Mouse (Mus musculus) MEL (cell line): Measurements from ENCODE around the gene Ctnnb1. TPM values are rescaled to one million over a fixed set of nuclear protein-coding genes. Genes with fewer than 3 reads are reported as not detected.

Experiments used
- DNase-seq: peaks from one replicate; pipeline ENCODE4 v3.0.0; 2011; ENCODE audit warnings: low read depth, low spot score
- H3K27ac ChIP-seq: 2 replicates; pipeline ENCODE4 v1.5.1; 2012; ENCODE audit warnings: low read depth, mild to moderate bottlenecking, control low read depth, low read length, moderate library complexity; ENCODE audit not compliant: control insufficient read depth
- H3K27me3 ChIP-seq, 2 experiments: fragments of 150-350 bp in 1 of 2; sonication (generic) in 1 of 2; 2 replicates each; pipeline ENCODE4 v1.6.1; 2012; ENCODE audit warnings: low read length in 2 of 2, mild to moderate bottlenecking in 2 of 2, improper control_type of control experiment in 1 of 2, moderate library complexity in 1 of 2; ENCODE audit not compliant: insufficient read depth in 2 of 2, control insufficient read depth in 1 of 2
- H3K36me3 ChIP-seq, 2 experiments: 2 replicates each; pipeline ENCODE4 v1.6.1; 2012 to 2014; ENCODE audit warnings: low read length in 2 of 2, improper control_type of control experiment in 1 of 2, inconsistent platforms in 1 of 2, mild to moderate bottlenecking in 1 of 2; ENCODE audit not compliant: insufficient read depth in 2 of 2, control insufficient read depth in 1 of 2
- H3K4me1 ChIP-seq, 2 experiments: fragments of 150-350 bp in 1 of 2; sonication (generic) in 1 of 2; 2 replicates each; pipeline ENCODE4 v1.6.1; 2012; ENCODE audit warnings: low read length in 2 of 2, improper control_type of control experiment in 1 of 2, mild to moderate bottlenecking in 1 of 2; ENCODE audit not compliant: insufficient read depth in 2 of 2, control insufficient read depth in 1 of 2
- H3K4me3 ChIP-seq, 2 experiments: fragments of 150-350 bp in 1 of 2; sonication (generic) in 1 of 2; 2 replicates each; pipeline ENCODE4 v1.5.1; 2012; ENCODE audit warnings: low read depth in 2 of 2, low read length in 2 of 2, mild to moderate bottlenecking in 2 of 2, moderate library complexity in 2 of 2, control low read depth in 1 of 2, improper control_type of control experiment in 1 of 2; ENCODE audit not compliant: control insufficient read depth in 1 of 2, insufficient read depth in 1 of 2
- H3K79me2 ChIP-seq: 2 replicates; pipeline ENCODE4 v1.6.1; 2012; ENCODE audit warnings: mild to moderate bottlenecking, low read length, moderate library complexity; ENCODE audit not compliant: control insufficient read depth, poor library complexity, insufficient read depth
- H3K9ac ChIP-seq: 2 replicates; pipeline ENCODE4 v1.6.1; 2012; ENCODE audit warnings: low read depth, mild to moderate bottlenecking, control low read depth, low read length, moderate library complexity; ENCODE audit not compliant: control insufficient read depth, poor library complexity, severe bottlenecking
- H3K9me3 ChIP-seq: fragments of 150-350 bp; sonication (generic); replicated peaks from 2 replicates; pipeline ENCODE4 v1.6.1; 2012; ENCODE audit warnings: mild to moderate bottlenecking, low read length, improper control_type of control experiment, moderate library complexity; ENCODE audit not compliant: insufficient read depth
- BHLHE40 ChIP-seq: IDR thresholded peaks from 2 replicates; pipeline ENCODE4 v1.6.1; 2012; ENCODE audit warnings: low read depth, mild to moderate bottlenecking, inconsistent platforms, low read length, improper control_type of control experiment, borderline replicate concordance
- CHD1 ChIP-seq: IDR thresholded peaks from 2 replicates; pipeline ENCODE4 v1.6.1; 2012; ENCODE audit warnings: low read depth, mild to moderate bottlenecking, inconsistent platforms, low read length, improper control_type of control experiment
- E2F4 ChIP-seq: IDR thresholded peaks from 2 replicates; pipeline ENCODE4 v1.6.1; 2011; ENCODE audit warnings: low read depth, low read length, improper control_type of control experiment, borderline replicate concordance
- ELF1 ChIP-seq: IDR thresholded peaks from 2 replicates; pipeline ENCODE4 v1.6.1; 2014; ENCODE audit warnings: low read depth, mild to moderate bottlenecking, inconsistent platforms, low read length, improper control_type of control experiment, moderate library complexity
- EP300 ChIP-seq, 2 experiments: IDR thresholded peaks; 2 replicates each; pipeline ENCODE4 v1.6.1; 2011; ENCODE audit warnings: improper control_type of control experiment in 2 of 2, low read length in 2 of 2, low read depth in 1 of 2, mild to moderate bottlenecking in 1 of 2
- ETS1 ChIP-seq: IDR thresholded peaks from 2 replicates; pipeline ENCODE4 v1.6.1; 2012; ENCODE audit warnings: low read depth, mild to moderate bottlenecking, inconsistent platforms, low read length, improper control_type of control experiment, moderate library complexity
- GABPA ChIP-seq: IDR thresholded peaks from 2 replicates; pipeline ENCODE4 v1.6.1; 2012; ENCODE audit warnings: low read depth, mild to moderate bottlenecking, inconsistent platforms, low read length, improper control_type of control experiment, moderate library complexity
- GATA1 ChIP-seq: IDR thresholded peaks from 2 replicates; pipeline ENCODE4 v1.6.1; 2011; ENCODE audit warnings: low read depth, low read length, improper control_type of control experiment
- HCFC1 ChIP-seq: IDR thresholded peaks from 2 replicates; pipeline ENCODE4 v1.6.1; 2012; ENCODE audit warnings: low read depth, mild to moderate bottlenecking, inconsistent platforms, low read length, improper control_type of control experiment, moderate library complexity
- JUND ChIP-seq: IDR thresholded peaks from 2 replicates; pipeline ENCODE4 v1.6.1; 2011; ENCODE audit warnings: low read depth, mild to moderate bottlenecking, improper control_type of control experiment, low read length
- KAT2A ChIP-seq: conservative IDR thresholded peaks from 2 replicates; pipeline ENCODE4 v1.6.1; 2012; ENCODE audit warnings: low read depth, low read length, improper control_type of control experiment, inconsistent platforms
- MAFK ChIP-seq: IDR thresholded peaks from 2 replicates; pipeline ENCODE4 v1.6.1; 2011; ENCODE audit warnings: low read depth, mild to moderate bottlenecking, low read length, improper control_type of control experiment, borderline replicate concordance
- MAX ChIP-seq: IDR thresholded peaks from 2 replicates; pipeline ENCODE4 v1.6.1; 2011; ENCODE audit warnings: low read length, improper control_type of control experiment
- MEF2A ChIP-seq: IDR thresholded peaks from 2 replicates; pipeline ENCODE4 v1.6.1; 2014; ENCODE audit warnings: low read depth, mild to moderate bottlenecking, inconsistent platforms, low read length, improper control_type of control experiment; ENCODE audit not compliant: poor library complexity, insufficient replicate concordance, severe bottlenecking; ENCODE audit errors: extremely low read depth
- MXI1 ChIP-seq: IDR thresholded peaks from 2 replicates; pipeline ENCODE4 v1.6.1; 2011; ENCODE audit warnings: mild to moderate bottlenecking, low read depth, low read length, improper control_type of control experiment
- MYC ChIP-seq: IDR thresholded peaks from 2 replicates; pipeline ENCODE4 v1.6.1; 2011; ENCODE audit warnings: low read depth, mild to moderate bottlenecking, low read length, improper control_type of control experiment, moderate library complexity
- NELFE ChIP-seq: IDR thresholded peaks from 2 replicates; pipeline ENCODE4 v1.6.1; 2011; ENCODE audit warnings: low read depth, low read length, improper control_type of control experiment
- NRF1 ChIP-seq: IDR thresholded peaks from 2 replicates; pipeline ENCODE4 v1.6.1; 2014; ENCODE audit warnings: low read depth, mild to moderate bottlenecking, inconsistent platforms, low read length, improper control_type of control experiment, moderate library complexity; ENCODE audit not compliant: poor library complexity, insufficient read depth, severe bottlenecking
- POLR2A ChIP-seq, 2 experiments: IDR thresholded peaks; 2 replicates each; pipeline ENCODE4 v1.6.1; 2011 to 2012; ENCODE audit warnings: low read length in 2 of 2, mild to moderate bottlenecking in 2 of 2, control low read depth in 1 of 2, improper control_type of control experiment in 1 of 2, low read depth in 1 of 2, moderate library complexity in 1 of 2; ENCODE audit not compliant: control insufficient read depth in 1 of 2, insufficient read depth in 1 of 2, poor library complexity in 1 of 2
- POLR2AphosphoS5 ChIP-seq: IDR thresholded peaks from 2 replicates; pipeline ENCODE4 v1.6.1; 2012; ENCODE audit warnings: low read depth, borderline replicate concordance, mild to moderate bottlenecking, inconsistent platforms, low read length, moderate library complexity, mixed read lengths
- RAD21 ChIP-seq: IDR thresholded peaks from 2 replicates; pipeline ENCODE4 v1.6.1; 2011; ENCODE audit warnings: mild to moderate bottlenecking, low read depth, low read length, improper control_type of control experiment
- RCOR1 ChIP-seq: IDR thresholded peaks from 2 replicates; pipeline ENCODE4 v1.6.1; 2012; ENCODE audit warnings: low read depth, mild to moderate bottlenecking, inconsistent platforms, low read length, improper control_type of control experiment
- SIN3A ChIP-seq: IDR thresholded peaks from 2 replicates; pipeline ENCODE4 v1.6.1; 2012; ENCODE audit warnings: low read length, improper control_type of control experiment, inconsistent platforms
- SMC3 ChIP-seq: IDR thresholded peaks from 2 replicates; pipeline ENCODE4 v1.6.1; 2011; ENCODE audit warnings: low read depth, low read length, improper control_type of control experiment
- TBP ChIP-seq: IDR thresholded peaks from 2 replicates; pipeline ENCODE4 v1.8.0; 2011; ENCODE audit warnings: low read depth, low read length, improper control_type of control experiment
- USF1 ChIP-seq: IDR thresholded peaks from 2 replicates; pipeline ENCODE4 v1.6.1; 2014; ENCODE audit warnings: low read depth, mild to moderate bottlenecking, inconsistent platforms, low read length, improper control_type of control experiment, moderate library complexity
- USF2 ChIP-seq, 2 experiments: IDR thresholded peaks; 2 replicates each; pipeline ENCODE4 v1.6.1; 2011 to 2012; ENCODE audit warnings: improper control_type of control experiment in 2 of 2, low read length in 2 of 2, borderline replicate concordance in 1 of 2, inconsistent platforms in 1 of 2, low read depth in 1 of 2, mild to moderate bottlenecking in 1 of 2; ENCODE audit not compliant: insufficient read depth in 1 of 2
- ZKSCAN1 ChIP-seq: IDR thresholded peaks from 2 replicates; pipeline ENCODE4 v1.6.1; 2012; ENCODE audit warnings: low read depth, mild to moderate bottlenecking, inconsistent platforms, low read length, improper control_type of control experiment, moderate library complexity
- ZMIZ1 ChIP-seq: IDR thresholded peaks from 2 replicates; pipeline ENCODE4 v1.6.1; 2012; ENCODE audit warnings: low read depth, mild to moderate bottlenecking, inconsistent platforms, low read length, improper control_type of control experiment, moderate library complexity
- ZNF384 ChIP-seq: IDR thresholded peaks from 2 replicates; pipeline ENCODE4 v1.6.1; 2012; ENCODE audit warnings: low read depth, mild to moderate bottlenecking, inconsistent platforms, low read length, improper control_type of control experiment
- polyA plus RNA-seq, 2 experiments: library from polyadenylated mRNA; stranded (reverse) in 1 of 2; unstranded in 1 of 2; fragments of >175 nt in 1 of 2; fragments of >200 nt in 1 of 2; gene quantifications; 2 replicates each; pipeline versions ENCODE4 v1.2.1 to v1.2.4; 2012; ENCODE audit warnings: low replicate concordance in 2 of 2, low read depth in 1 of 2; ENCODE audit not compliant: insufficient read length in 2 of 2, insufficient read depth in 1 of 2, missing spikeins in 1 of 2
- total RNA-seq: library from RNA; depleted of rRNA; stranded (reverse); fragments of 300-350 nt; gene quantifications from 2 replicates; pipeline ENCODE4 v1.2.3, GENCODE M21; 2012

Gene Ctnnb1
- total and polyA plus RNA-seq, 3 experiments = 302 to 701 (median 377) TPM

DNA sequence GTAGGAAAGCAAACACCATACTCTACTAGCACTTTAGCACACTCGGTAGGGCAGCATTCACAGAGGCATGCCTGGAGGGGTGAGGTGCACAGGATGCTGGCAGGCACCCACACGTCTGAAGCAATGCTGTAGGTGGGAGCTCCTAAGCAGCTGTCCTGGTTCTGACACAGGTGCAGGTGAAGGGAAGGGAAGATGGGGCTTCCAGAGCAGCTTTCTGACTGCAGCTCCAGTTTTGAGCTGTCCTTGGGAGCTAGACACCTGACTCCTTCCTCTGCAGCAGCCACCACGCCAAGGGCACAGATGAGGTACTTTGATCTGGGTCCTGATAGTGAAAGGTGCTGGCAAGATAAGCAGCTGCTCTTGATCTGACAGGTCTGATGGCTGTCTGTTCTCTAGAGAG, 32.5 kb downstream of the Ctnnb1 start:
- no peaks in the 10 kb centered on the region for H3K9me3 ChIP-seq
- H3K27ac ChIP-seq = peak overlapping the region; percentile 70
- peaks cover 14 to 22% of the 10 kb centered on the region in 2 experiments for H3K36me3 ChIP-seq
- no peak overlapping the region for H3K4me3 ChIP-seq
- DNase-seq = no peak
- H3K27me3 ChIP-seq = no peaks in the 10 kb centered on the region
- no peak overlapping the region for H3K9ac ChIP-seq
- H3K4me1 ChIP-seq = peaks cover 8 to 25% of the 10 kb centered on the region in 2 experiments
- no peaks in the 10 kb centered on the region for H3K79me2 ChIP-seq
- no peak for TF ChIP-seq NELFE
- no peak for TF ChIP-seq MAX
- peak; percentile 42; the same call in 1 of the 2 replicates for TF ChIP-seq GATA1

DNA sequence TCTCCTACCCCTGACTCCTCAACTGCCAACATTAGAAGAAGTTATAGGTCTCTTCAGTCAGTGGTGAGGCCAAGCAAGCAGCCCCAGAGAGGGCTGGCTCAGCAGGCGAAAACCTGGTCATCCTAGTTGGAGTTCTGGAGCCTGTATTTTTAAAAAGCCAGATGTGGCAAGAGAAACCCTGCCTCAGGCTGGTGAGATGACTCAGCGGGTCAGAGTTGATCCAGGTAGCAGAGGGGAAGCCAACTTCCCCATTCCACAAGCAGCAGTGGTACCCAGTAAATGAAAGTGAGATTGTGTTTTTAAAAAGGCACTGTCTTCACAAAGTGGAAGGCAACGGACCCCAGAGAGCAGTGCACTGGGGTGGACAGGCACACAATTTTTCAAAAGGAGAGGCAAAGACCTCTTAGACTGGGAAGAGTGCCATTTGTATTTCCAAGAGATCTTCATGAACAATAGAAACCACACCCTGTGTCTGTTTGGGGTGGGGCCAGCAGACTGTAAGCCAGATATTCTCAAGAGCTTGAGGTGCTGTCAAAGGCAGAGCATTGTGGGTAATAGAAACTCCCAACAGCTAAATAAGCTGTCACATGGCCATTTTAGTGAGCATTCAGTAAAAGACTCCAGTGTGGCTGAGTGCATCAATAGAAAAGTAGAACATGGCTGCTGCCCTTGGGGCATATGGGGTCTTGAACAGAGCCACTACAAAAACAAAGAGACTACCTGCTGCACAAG, 33.1 kb downstream of the Ctnnb1 start:
- H3K27ac ChIP-seq = peak overlapping the region; percentile 70
- no peak overlapping the region for H3K9ac ChIP-seq
- H3K36me3 ChIP-seq = peaks cover 14 to 22% of the 10 kb centered on the region in 2 experiments
- H3K27me3 ChIP-seq = no peaks in the 10 kb centered on the region
- no peaks in the 10 kb centered on the region for H3K79me2 ChIP-seq
- peaks cover 8 to 25% of the 10 kb centered on the region in 2 experiments for H3K4me1 ChIP-seq
- no peaks in the 10 kb centered on the region for H3K9me3 ChIP-seq
- DNase-seq = peak; percentile 81
- H3K4me3 ChIP-seq = no peak overlapping the region
- no peak for TF ChIP-seq RAD21
- no peak for TF ChIP-seq NRF1
- no peak for TF ChIP-seq MEF2A
- TF ChIP-seq HCFC1 = no peak
- TF ChIP-seq USF2 (IDR thresholded peaks at IDR 0.05; ENCODE audit: borderline replicate concordance in 1 of 2, insufficient read depth in 1 of 2, low read depth in 1 of 2, low read length in 2 of 2) = no peak
- TF ChIP-seq MAX = peak; percentile 67; the same call in 1 of the 2 replicates
- TF ChIP-seq SIN3A = no peak
- TF ChIP-seq MXI1 = peak; percentile 69
- TF ChIP-seq MAFK = no peak
- no peak for TF ChIP-seq E2F4
- TF ChIP-seq ELF1 = no peak
- TF ChIP-seq MYC = no peak
- TF ChIP-seq BHLHE40 = no peak
- no peak for TF ChIP-seq SMC3
- no peak for TF ChIP-seq EP300 (IDR thresholded peaks at IDR 0.05; ENCODE audit: low read depth in 1 of 2, low read length in 2 of 2)
- TF ChIP-seq RCOR1 = no peak; the same call in 1 of the 2 replicates
- no peak for TF ChIP-seq JUND
- peak; percentile 75; the same call in 1 of the 2 replicates for TF ChIP-seq USF1
- TF ChIP-seq ZKSCAN1 = no peak
- no peak for TF ChIP-seq KAT2A
- no peak for TF ChIP-seq ZMIZ1
- TF ChIP-seq ETS1 = 0 out of 2 replicates have a peak, but pooled peaks have one; percentile 15
- TF ChIP-seq ZNF384 = no peak
- TF ChIP-seq TBP = no peak
- no peak for TF ChIP-seq NELFE
- TF ChIP-seq POLR2A (IDR thresholded peaks at IDR 0.05; ENCODE audit: control insufficient read depth in 1 of 2, insufficient read depth in 1 of 2, low read depth in 1 of 2, low read length in 2 of 2, poor library complexity in 1 of 2) = no peak
- no peak for TF ChIP-seq POLR2AphosphoS5
- no peak for TF ChIP-seq CHD1
- TF ChIP-seq GABPA = no peak
